Mouse (Mus musculus) kidney, postnatal 10 days (tissue): ENCODE measurements around the gene Pxmp4.

Source experiments
- DNase-seq: peaks from one replicate; pipeline ENCODE4 v3.0.0; 2021; ENCODE audit warnings: mixed read lengths

The Pxmp4 gene

DNA sequence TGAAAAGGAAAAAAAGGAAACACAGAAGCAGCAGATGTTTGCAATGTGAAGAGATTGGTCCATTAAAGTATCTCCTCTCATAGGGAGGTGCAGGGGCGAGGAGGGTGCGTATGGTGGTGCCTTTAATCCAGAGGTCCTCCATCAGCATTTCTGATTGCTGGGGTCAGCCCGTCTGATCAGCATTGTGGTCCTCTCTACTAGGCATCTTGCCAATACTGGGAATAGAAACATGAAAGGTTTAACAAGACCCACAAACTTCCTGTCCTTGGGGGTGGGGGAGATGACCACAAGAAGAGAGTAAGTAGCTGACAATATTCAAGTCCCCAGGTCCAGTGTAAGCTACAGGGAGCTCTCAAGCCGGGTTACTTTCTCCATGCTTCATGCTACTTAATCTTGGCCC lies 32.8 kb downstream of the Pxmp4 start:
- no peak for DNase-seq

- DNase-seq: peak; percentile 98
Observed at GRCm38 (mm10) chr2:154569836-154570286, 33.6 kb downstream of the Pxmp4 start, which contains the start of gene E2f1. Gene E2f1, minus strand, starts transcription at chr2:154569892.

GRCm38 (mm10) chr2:154569071-154569748 lies 34.3 kb downstream of the Pxmp4 start:
- peak; percentile 83 for DNase-seq

DNA sequence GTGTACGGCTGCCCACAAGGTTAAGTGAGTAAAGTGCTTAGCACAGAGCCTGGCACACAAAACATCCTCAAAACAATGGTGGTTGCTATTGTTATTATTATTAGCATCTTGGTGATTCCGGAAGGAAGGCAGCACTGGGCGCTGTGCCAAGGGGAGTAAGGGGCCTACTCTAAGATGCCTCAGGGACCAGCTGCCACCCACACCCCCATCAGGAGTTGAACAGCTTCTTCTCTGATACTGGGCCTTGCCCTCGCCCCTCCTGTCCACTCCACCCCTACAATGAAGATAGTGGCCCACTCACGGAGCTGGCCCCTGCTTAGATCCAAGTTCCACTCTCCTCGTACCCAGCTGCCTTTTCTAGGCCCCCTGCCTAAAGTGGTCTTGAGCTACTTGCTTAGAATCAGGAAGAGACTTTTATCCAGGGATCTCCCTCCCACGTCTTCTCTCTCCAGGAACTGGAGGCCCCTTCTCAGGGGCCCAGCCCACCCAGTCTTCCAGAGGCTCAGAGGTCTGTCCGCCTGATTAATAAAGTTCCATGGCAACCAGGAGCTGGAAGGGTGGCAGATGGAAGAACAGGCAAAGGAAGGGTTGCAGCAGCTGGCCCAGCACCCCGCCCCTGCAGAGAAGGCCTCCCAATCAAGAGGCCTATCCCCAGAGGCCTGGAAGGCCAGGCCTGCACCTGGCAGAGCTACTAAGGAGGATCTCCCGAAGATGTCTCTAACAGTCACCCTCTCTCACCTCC lies 35.0 kb downstream of the Pxmp4 start:
- DNase-seq: peak; percentile 59

- no peak for DNase-seq
Observed at GRCm38 (mm10) chr2:154567766-154568165, 35.7 kb downstream of the Pxmp4 start.

- peak; percentile 43 for DNase-seq
Observed at GRCm38 (mm10) chr2:154566641-154567040, 36.9 kb downstream of the Pxmp4 start.

DNA sequence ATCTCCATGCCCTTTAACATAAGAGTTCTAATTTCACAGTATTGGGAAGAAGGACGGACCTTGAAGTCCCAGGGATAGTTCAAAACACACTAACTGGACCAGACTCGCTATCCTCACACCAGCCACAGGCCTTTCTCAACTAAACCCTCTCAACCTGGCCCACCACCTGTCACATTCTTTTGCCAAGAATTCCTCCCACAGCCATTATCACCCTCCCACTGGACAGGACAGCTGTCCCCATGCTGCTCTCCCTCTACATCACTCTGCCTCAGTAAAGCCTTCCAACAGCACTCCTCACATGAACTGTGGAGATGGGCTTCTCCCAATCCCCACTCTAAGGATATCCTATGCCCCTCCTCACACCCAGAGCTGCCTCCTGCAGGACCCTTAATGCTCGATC lies 37.9 kb downstream of the Pxmp4 start:
- no peak for DNase-seq

GRCm38 (mm10) chr2:154563612-154564170 lies 39.8 kb downstream of the Pxmp4 start:
- peak; percentile 56 for DNase-seq

DNA sequence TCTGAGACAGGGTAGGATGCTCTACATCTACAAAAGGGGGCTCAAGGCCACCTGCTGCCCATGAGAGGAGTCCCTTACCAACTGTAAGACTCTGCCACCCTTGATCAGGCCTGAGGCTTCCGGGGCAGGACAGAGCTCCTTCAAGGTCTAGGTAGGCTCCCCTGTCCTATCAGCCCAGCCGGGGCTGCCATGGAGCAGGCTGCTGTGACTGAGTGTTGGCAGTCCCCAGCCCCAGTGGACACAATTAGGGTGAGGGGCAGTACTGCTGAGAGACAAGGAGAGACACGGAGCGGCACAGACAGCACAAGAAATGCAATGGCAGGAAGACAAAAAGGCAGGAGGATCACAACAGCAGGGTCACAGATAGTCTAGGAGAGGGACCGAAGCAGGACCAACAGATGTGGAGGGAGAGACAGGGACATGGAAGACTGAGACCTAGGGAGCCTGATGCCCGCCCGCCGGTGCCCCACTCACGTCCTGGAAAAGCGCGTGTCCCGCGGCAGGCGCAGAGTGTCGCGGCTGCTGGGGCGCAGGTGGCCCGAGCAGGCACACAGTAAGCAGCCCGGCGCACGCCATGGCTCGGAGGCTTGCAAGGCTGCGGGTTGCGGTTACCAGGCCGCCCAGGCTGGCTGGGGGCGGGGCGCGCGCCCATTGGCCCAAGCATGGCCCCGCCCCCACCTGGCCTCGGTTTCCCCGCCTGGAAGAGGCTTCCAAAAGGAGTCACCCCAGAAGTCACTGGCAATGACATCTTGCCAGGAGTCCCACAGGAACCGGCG lies 45.1 kb downstream of the Pxmp4 start, which contains the start of gene Necab3:
Necab3 (minus strand) TSS at position 627 of the 776 bp plus-strand sequence.
- DNase-seq: peak; percentile 52

GRCm38 (mm10) chr2:154557184-154557832 lies 46.2 kb downstream of the Pxmp4 start:
- DNase-seq: peak; percentile 60

DNA sequence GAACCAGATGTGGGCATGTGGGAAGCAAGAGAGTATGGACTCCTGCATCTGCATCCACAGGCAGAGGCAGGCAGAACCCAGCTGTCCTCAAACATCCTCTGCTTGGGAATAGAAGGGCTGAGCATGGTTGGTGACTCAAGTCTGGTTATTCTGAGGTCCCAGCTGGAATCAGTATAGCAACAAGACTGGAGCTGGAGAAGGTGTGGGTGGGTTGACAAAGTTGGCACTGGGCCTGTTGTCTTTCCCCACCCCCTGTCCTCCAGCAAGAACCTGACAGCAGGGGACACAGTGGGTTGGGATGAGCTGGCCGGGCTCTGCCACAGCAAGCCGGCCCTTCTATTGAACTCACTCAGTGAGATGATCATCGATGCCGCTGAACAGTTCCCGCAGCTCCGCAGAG lies 48.3 kb downstream of the Pxmp4 start:
- no peak for DNase-seq

GRCm38 (mm10) chr2:154552424-154552907 lies 51.0 kb downstream of the Pxmp4 start:
- peak; percentile 81 for DNase-seq

DNA sequence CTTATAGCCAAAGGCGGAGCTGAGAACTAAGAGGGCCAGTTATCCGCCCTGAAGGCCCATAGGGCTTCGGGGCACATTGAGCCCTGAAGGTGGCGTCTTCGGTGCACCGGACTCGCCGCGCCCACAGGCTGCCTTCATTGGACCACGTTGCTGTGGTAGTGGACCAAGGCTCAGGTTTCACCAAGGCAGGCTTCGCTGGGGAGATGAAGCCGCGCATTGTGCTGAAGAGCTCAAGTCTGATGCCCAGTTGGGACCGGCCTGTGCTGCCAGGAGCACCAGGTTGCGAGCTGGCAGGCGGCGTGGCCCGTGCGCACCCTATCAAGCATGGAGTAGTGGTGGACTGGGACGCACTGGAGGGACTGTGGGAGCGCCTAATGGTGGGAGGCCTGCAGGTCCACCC lies 51.6 kb downstream of the Pxmp4 start:
- peak; percentile 24 for DNase-seq

DNA sequence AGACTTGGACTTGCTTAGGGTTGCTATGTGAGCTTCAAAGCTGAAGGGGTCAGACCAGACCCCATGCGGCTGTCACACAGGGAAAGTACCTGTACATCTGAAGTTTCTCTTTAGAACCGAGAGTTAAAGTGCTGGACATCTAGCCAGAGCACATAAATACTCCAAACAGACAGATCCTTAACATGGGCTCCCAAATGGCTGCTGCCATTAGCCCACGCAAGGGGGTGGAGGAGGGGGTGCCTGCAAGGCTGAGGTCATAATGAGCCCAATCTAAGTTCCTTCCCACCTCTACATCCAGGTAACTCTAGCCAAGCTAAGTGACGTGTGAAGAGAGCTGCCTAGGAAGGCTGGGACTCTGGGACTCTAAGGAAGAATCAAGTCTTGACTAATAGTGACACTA lies 52.0 kb downstream of the Pxmp4 start, which contains the start of gene Actl10:
Actl10 (plus strand) TSS at position 301 of the 400 bp plus-strand sequence.
- DNase-seq: no peak

DNA sequence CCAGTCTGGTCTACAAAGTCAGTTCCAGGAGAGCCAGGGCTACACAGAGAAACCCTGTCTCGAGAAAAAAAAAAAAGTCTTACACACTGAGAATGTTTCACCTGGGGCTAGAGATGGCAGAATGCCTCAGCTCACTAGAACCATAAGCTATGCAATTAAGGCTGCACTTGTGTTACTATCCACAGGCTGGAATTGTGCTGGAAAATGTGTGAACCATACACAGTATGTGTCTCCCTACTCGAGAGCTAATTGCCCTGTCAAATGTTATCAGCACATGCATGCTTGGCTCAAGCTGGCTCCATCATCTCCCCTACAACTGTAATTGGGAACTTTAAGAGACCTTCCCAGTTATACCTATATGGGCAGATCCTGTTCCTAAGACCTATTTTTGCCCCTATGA lies 52.6 kb downstream of the Pxmp4 start:
- DNase-seq: no peak

DNA sequence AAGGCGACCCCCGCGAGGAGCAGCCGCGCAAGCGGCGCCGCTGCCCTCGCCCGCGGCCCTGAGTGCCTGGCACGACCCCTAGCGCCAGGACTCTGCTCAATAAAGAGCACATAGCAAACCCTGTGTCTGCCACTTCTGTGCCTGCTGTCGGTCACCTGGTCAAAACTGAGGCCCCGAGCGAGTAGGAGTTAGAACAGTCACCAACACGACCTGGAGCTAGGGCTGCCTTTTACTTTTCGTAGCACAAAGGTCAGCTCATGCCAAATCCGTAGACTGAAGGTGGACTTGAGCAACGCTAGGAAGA lies 53.7 kb downstream of the Pxmp4 start:
- DNase-seq: no peak

- peak; percentile 86 for DNase-seq
Observed at GRCm38 (mm10) chr2:154549127-154549885, 54.2 kb downstream of the Pxmp4 start.

DNA sequence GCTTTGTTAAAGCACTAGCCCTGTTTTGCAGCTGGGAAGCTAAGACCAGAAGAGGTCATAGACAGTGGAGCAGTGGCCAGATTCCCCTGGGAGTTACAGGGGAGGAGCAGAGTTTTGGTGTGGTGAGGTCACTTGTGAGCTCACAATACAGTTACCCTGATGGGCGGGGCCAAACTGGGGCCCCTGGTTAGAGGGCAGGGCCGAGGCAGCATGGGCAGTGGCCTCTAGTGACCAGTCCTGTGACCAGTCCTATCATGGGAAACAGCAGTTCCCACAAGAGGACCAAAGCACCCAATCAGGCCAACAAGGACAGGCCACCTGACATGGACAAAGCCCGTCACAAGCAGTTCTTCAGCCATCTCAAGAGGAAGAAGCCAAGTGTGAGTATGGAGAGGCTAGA lies 54.8 kb downstream of the Pxmp4 start:
- DNase-seq: peak; percentile 36

GRCm38 (mm10) chr2:154546711-154547110 lies 56.8 kb downstream of the Pxmp4 start, which contains the start of gene 1700003F12Rik:
Gene 1700003F12Rik, plus strand, starts transcription at chr2:154547085.
- DNase-seq: no peak

GRCm38 (mm10) chr2:154543567-154544347 lies 59.8 kb downstream of the Pxmp4 start:
- DNase-seq: no peak

DNA sequence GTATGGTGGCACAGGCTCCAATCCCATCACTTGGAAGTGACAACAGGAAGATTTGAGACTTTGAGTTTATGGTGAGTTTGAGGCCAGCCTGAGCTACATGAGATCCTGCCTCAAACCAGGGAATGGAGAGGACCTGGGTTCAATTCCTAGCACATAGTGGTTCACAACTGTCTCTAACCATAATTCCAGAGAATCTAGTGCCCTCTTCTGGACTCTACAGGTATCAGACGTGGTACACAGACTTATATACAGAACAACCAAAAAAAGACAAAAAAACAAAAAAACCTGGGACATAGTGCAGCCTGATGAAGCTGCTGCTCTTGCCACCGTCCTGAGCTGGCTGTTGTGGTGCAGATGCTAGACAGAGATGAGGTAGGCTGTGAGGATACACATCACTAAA lies 61.9 kb downstream of the Pxmp4 start:
- DNase-seq: no peak
